Mouse (Mus musculus) neural tube, embryonic 12.5 days (tissue): Measurements from ENCODE around the gene Insr. TPM values are rescaled to one million over a fixed set of nuclear protein-coding genes. Genes with fewer than 3 reads are reported as not detected.
"Not testable (repeated sequence)": the region's sequence is repeated elsewhere in the genome, so short reads cannot be mapped to it uniquely, and the experiment has no call there.

ENCODE experiments used
- ATAC-seq: fragments of 200-750 bp; cut with Nextera tagmentation; 2 replicates; pipeline ENCODE4 v1.8.0; 2017; ENCODE audit warnings: low read depth, mild to moderate bottlenecking, moderate TSS enrichment, moderate library complexity; ENCODE audit not compliant: low FRiP score
- H3K27ac ChIP-seq: fragments of 300-500 bp; sonication (generic); 2 replicates; pipeline ENCODE4 v1.5.1; 2016
- H3K27me3 ChIP-seq: fragments of 300-500 bp; sonication (generic); replicated peaks from 2 replicates; pipeline ENCODE4 v1.6.1; 2016; ENCODE audit warnings: mild to moderate bottlenecking
- H3K36me3 ChIP-seq: fragments of 300-500 bp; sonication (generic); 2 replicates; pipeline ENCODE4 v1.6.1; 2016; ENCODE audit warnings: mild to moderate bottlenecking
- H3K4me1 ChIP-seq: fragments of 300-500 bp; sonication (generic); 2 replicates; pipeline ENCODE4 v1.6.1; 2016
- H3K4me2 ChIP-seq: fragments of 300-500 bp; sonication (generic); replicated peaks from 2 replicates; pipeline ENCODE4 v1.6.1; 2016; ENCODE audit warnings: mild to moderate bottlenecking
- H3K4me3 ChIP-seq: fragments of 300-500 bp; sonication (generic); 2 replicates; pipeline ENCODE4 v1.5.1; 2016
- H3K9ac ChIP-seq: fragments of 300-500 bp; sonication (generic); 2 replicates; pipeline ENCODE4 v1.6.1; 2016; ENCODE audit warnings: mild to moderate bottlenecking
- H3K9me3 ChIP-seq: fragments of 300-500 bp; sonication (generic); 2 replicates; pipeline ENCODE4 v1.6.1; 2016; ENCODE audit warnings: mild to moderate bottlenecking
- WGBS: fragments of 180-500 bp; shearing (Covaris S2); methylation state at CpG from one replicate; pipeline ENCODE4 v1.1.7; 2016; 5-methylcytosine and 5-hydroxymethylcytosine counted together
- polyA plus RNA-seq: library from polyadenylated mRNA; unstranded; fragments of >200 nt; fragmentation: Nextera tagmentation; extraction: Ambion mirVana; gene quantifications from 2 replicates; pipeline ENCODE4 v1.2.1, GENCODE M21; 2016

The Insr gene
- polyA plus RNA-seq, 1 experiment from 2014 or later, result 55.6 TPM

DNA sequence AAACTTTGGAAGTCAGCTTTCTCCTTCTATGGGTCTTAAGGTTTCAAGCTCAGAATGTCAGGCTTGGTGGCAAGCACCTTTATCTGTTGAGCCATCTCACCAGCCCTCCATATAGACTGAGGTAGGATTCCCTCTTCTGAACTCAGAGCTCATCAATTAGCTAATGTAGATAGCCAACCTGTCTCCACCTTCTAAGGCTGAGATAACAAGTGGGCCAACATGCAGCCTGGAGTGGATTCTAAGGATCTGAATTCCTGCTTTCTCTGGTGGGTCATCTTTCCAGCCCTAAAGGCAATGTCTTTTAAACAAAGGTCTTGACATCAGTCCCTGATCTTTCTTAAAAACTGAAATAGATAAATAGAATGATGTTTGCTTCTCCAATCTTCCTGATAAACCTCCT, 70.7 kb downstream of the Insr start:
- no peaks in the 10 kb centered on the region for H3K27me3 ChIP-seq
- no peaks in the 10 kb centered on the region for H3K4me1 ChIP-seq
- no peak overlapping the region for H3K4me2 ChIP-seq
- ATAC-seq, result no peak
- no peaks in the 10 kb centered on the region for H3K9me3 ChIP-seq
- H3K27ac ChIP-seq, result no peak overlapping the region
- H3K9ac ChIP-seq, result no peak overlapping the region
- peaks cover 22% of the 10 kb centered on the region for H3K36me3 ChIP-seq
- no peak overlapping the region for H3K4me3 ChIP-seq

DNA sequence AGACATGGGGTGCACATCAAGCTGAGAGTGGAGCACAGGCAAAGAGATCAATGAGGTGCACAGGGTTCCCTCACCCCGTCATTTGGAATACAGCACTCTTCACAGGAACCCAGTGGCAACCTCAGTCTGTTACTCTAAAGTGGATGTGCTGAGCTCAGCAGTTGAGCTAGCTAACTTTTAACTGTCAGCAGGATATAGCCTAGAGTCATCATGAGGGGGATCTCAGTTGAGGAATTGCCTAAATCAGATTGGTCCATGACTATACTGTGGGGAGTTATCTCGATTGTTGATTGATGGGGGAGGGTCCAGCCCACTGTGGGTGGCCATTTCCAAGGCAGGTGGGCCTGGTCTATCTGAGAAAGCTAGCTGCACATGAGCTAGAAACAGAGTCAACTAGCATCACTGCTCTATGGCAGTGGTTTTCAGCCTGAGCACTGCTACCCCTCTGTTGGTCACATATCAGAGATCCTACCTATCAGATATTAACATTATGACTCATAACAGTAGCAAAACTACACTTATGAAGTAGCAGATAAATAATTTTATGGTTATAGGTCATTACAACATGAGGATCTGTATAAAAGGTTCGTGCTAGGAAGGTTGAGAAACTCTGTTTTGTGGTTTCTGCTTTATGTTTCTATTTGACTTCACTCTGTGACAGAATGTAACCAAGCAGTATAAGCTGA, 74.5 kb downstream of the Insr start:
- ATAC-seq, result no peak
- Histone ChIP-seq H3K27me3 (no peaks in the 10 kb centered on the region), H3K4me2 (no peak overlapping the region), H3K4me1 (no peaks in the 10 kb centered on the region), H3K36me3 (peaks cover 46% of the 10 kb centered on the region), H3K9me3 (no peaks in the 10 kb centered on the region), H3K4me3 (no peak overlapping the region), H3K9ac (no peak overlapping the region), H3K27ac (no peak overlapping the region)
- 89% methylated on average over 3 of the region's 3 CpGs for WGBS

DNA sequence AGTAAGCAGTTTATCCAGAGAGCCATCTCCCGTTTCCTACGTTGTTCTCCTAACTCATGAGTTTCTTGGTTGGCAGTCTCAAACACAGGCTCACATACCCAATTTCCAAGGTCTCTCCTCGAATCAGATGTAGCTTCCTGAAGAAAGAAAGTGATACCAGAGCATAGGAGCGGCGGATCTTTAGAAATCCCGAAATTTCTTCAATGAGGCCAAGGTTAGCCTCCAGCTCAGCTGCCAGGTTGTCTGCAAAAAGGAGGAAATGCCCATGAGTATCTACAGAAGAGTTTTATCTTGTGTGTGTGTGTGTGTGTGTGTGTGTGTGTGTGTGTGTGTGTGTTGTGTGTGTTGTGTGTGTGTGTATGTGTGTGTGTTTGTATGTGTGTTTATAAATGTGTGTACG, 76.6 kb downstream of the Insr start:
- Histone ChIP-seq H3K4me1 (no peaks in the 10 kb centered on the region), H3K27me3 (no peaks in the 10 kb centered on the region), H3K27ac (no peak overlapping the region), H3K9ac (no peak overlapping the region), H3K9me3 (no peaks in the 10 kb centered on the region), H3K36me3 (peaks cover 49% of the 10 kb centered on the region), H3K4me2 (no peak overlapping the region), H3K4me3 (no peak overlapping the region)
- ATAC-seq, result no peak
- WGBS, result 94% methylated on average over 7 of the region's 7 CpGs

DNA sequence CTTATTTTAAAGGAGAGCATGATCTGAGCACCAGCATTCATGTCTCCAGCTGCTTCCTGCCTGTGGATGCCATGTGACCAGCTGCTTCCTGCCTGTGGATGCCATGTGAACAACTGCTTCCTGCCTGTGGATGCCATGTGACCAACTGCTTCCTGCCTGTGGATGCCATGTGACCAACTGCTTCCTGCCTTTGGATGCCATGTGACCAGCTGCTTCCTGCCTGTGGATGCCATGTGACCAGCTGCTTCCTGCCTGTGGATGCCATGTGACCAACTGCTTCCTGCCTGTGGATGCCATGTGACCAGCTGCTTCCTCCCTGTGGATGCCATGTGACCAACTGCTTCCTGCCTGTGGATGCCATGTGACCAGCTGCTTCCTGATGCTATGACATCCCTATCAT, 85.1 kb downstream of the Insr start:
- not testable (repeated sequence) for H3K4me2 ChIP-seq, H3K9me3 ChIP-seq, ATAC-seq, H3K4me1 ChIP-seq, H3K9ac ChIP-seq, H3K27ac ChIP-seq, H3K4me3 ChIP-seq, H3K27me3 ChIP-seq
- peaks cover 74% of the 10 kb centered on the region for H3K36me3 ChIP-seq

DNA sequence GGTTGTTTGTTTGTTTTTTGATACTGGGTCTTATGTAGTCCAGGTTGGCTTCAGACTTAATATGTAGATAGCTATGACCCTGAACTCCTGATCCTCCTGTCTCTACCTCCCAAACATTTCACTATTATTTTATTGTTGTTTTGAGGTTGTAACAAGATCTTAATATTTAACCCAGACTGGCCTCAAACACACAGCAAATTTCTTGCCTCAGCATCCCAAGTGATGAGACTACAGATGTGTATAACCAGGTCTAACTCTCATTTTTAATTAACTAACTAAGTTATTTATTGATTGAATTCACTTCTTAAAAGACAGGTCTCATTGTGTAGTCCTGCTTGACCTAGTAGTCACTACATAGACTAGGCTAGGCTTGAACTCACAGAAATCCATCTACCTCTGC, 88.4 kb downstream of the Insr start:
- H3K27me3 ChIP-seq, result no peaks in the 10 kb centered on the region
- H3K27ac ChIP-seq, result no peak overlapping the region
- no peak overlapping the region for H3K4me2 ChIP-seq
- H3K4me1 ChIP-seq, result no peaks in the 10 kb centered on the region
- no peak overlapping the region for H3K9ac ChIP-seq
- H3K9me3 ChIP-seq, result 0 out of 2 replicates have a peak, but pooled peaks cover 4% of the 10 kb centered on the region
- ATAC-seq, result no peak
- no peak overlapping the region for H3K4me3 ChIP-seq
- H3K36me3 ChIP-seq, result peaks cover 87% of the 10 kb centered on the region

DNA sequence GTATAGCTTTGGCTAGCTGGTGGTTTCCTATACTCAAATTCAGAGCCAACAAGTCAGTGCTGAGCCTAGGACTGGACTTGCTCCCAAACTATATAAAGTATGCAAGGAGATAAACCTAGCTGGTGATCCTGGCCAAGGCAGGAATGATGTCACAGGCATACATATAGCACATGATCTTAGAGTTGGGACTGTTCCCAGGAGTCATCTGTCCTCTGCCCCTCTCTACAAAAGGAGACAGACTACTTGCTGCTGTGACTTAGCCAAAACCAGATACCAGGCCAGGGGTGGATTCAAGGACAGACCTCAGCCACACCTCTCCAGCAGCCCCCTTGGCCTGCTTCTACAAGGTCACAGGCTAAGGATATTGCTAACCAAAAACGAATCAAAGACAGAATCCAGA, 92.0 kb downstream of the Insr start:
- peaks cover 82% of the 10 kb centered on the region for H3K36me3 ChIP-seq
- H3K27ac ChIP-seq, result no peak overlapping the region
- no peaks in the 10 kb centered on the region for H3K4me1 ChIP-seq
- ATAC-seq, result no peak
- 81% methylated on average over 1 of the region's 1 CpGs for WGBS
- H3K27me3 ChIP-seq, result no peaks in the 10 kb centered on the region
- H3K4me2 ChIP-seq, result no peak overlapping the region
- no peak overlapping the region for H3K9ac ChIP-seq
- no peaks in the 10 kb centered on the region for H3K9me3 ChIP-seq
- H3K4me3 ChIP-seq, result no peak overlapping the region

DNA sequence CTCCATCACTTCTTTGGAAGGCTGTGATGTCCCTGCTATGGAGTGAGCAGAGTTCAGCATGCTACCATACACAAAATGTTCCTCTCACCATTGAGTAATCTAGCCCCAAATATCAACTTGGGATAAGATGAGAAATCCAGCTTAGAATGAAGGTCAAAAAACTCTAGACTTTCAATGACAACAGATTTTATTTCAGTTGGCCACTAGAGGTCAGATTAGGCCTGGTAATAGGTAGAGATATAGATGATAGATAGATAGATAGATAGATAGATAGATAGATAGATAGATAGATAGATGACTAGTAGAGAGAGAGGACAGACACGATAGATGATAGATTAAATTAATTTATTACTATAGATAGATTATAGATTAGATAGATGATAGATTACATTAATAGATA, 99.5 kb downstream of the Insr start:
- Histone ChIP-seq H3K27ac (no peak overlapping the region), H3K27me3 (no peaks in the 10 kb centered on the region), H3K9ac (no peak overlapping the region), H3K9me3 (0 out of 2 replicates have a peak, but pooled peaks cover 3% of the 10 kb centered on the region), H3K4me3 (no peak overlapping the region), H3K4me2 (no peak overlapping the region), H3K36me3 (peaks cover 55% of the 10 kb centered on the region), H3K4me1 (no peaks in the 10 kb centered on the region)
- no peak for ATAC-seq
- 75% methylated on average over 1 of the region's 1 CpGs for WGBS

DNA sequence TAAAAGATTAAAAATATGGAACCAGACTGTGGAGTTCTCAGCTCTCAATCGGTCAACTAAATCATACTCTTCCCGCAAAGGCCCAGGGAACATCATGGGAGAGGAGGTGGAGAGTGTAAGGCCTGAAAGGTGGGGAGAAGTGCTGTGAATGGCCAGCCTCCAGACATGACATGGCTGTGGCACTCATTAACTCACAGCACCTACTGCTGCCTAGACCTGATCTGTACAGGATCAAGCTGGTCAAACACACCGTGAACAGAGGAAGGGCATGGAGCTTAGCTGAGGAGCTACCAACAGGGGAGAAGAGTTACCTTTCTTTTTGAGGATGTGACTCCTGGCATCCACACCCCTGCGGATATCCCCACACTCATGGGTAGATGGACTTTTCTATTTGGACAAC, 102.0 kb downstream of the Insr start:
- 96% methylated on average over 4 of the region's 4 CpGs for WGBS
- Histone ChIP-seq H3K9me3 (peaks cover 8% of the 10 kb centered on the region; the same call in 1 of the 2 replicates), H3K36me3 (peaks cover 56% of the 10 kb centered on the region), H3K27me3 (no peaks in the 10 kb centered on the region), H3K27ac (no peak overlapping the region), H3K9ac (no peak overlapping the region), H3K4me3 (no peak overlapping the region), H3K4me2 (no peak overlapping the region), H3K4me1 (no peaks in the 10 kb centered on the region)
- no peak for ATAC-seq

DNA sequence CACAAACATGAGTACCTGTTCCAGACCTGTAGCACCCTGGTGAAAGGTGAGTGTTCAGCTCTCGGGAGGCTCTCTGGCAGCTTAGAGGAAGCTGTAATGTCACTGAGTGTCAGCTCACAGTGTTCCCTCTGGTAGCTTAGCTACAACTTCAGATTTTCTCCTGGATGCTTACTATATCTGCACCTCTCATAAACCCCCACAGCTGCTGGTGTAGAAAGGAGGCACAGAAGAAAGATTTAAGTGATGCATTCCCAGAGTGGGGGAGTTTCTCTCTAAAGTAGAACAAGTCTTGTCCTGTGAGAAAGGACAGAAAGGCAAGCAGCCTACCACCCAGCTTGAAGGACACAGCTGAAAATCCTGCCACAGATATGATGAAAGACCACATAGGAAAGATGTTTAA, 107.2 kb downstream of the Insr start:
- Histone ChIP-seq H3K4me1 (no peaks in the 10 kb centered on the region), H3K27ac (no peak overlapping the region), H3K4me2 (no peak overlapping the region), H3K4me3 (no peak overlapping the region), H3K27me3 (no peaks in the 10 kb centered on the region), H3K36me3 (peaks cover 79% of the 10 kb centered on the region), H3K9ac (no peak overlapping the region), H3K9me3 (peaks cover 8% of the 10 kb centered on the region; the same call in 1 of the 2 replicates)
- ATAC-seq, result no peak
- WGBS, result 91% methylated on average over 1 of the region's 1 CpGs

DNA sequence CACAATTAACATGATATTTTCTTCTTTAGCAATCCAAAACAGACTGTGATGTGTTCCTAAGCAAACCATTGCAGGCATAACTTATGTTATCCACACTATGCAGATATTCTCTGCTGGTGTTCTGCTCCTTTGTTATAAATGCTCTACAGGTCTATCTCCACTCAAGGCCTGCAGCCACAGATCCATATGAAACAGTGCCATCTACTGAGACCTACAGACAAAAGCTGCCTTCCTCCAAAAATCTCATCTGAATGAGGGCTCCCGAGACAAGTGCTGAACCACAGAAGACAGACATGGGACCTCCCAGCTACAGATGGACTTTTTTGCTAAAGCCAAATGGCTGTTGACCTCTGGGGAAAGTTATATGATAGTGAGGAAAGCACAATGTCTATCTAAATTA, 132.9 kb downstream of the Insr start:
- Histone ChIP-seq H3K27ac (no peak overlapping the region), H3K9ac (no peak overlapping the region), H3K4me2 (no peak overlapping the region), H3K27me3 (no peaks in the 10 kb centered on the region), H3K4me3 (no peak overlapping the region), H3K36me3 (no peaks in the 10 kb centered on the region), H3K4me1 (no peaks in the 10 kb centered on the region), H3K9me3 (no peaks in the 10 kb centered on the region)
- WGBS, result 88% methylated on average over 1 of the region's 1 CpGs
- no peak for ATAC-seq

DNA sequence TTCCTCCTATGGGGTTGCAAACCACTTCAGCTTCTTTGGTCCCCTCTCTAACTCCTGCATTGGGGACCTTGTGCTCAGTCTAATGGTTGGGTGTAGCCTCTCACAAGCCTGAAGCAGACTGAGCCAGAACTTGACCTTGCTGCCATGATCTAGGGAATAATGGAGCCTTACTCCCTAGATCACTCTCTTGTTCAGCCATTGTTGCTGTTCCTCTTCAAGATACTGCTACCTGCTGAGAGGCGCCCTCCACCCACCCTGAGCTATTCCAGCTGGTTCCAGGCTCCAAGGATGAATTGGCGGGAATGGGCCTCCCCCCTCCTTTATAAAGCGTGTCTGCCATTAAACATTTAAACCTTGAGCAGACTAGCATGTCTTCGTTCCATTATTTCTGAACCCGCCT, 179.0 kb downstream of the Insr start:
- H3K27ac ChIP-seq, H3K9ac ChIP-seq, H3K4me3 ChIP-seq, H3K36me3 ChIP-seq, H3K4me2 ChIP-seq, H3K9me3 ChIP-seq, H3K4me1 ChIP-seq, H3K27me3 ChIP-seq, ATAC-seq: not testable (repeated sequence)
- WGBS, result 86% methylated on average over 5 of the region's 5 CpGs
